Comparison of ENCODE assay signal across 7 mouse cellular contexts in genomic region chr11:116840748-116841147, GRCm38 (mm10). TPM values are rescaled to one million over a fixed set of nuclear protein-coding genes. Genes with fewer than 3 reads are reported as not detected.
A peak's percentile ranks its signal among the peaks of the same experiment; 100 is the strongest.
DNase-seq lines count a peak whose midpoint lies in the region; ATAC-seq and TF ChIP-seq lines count a peak whose summit lies in the region.

No protein-coding gene starts in this region.

- H3K9ac ChIP-seq in lung, postnatal 0 days (replicated peaks; ENCODE audit: low read depth) = no peak overlapping the region
- peak overlapping the region; percentile 45 for H3K9ac ChIP-seq in forebrain, embryonic 13.5 days
- H3K9ac ChIP-seq in limb, embryonic 14.5 days (ENCODE audit: low read depth, low read length, severe bottlenecking) = peak overlapping the region; percentile 25; the same call in 1 of the 2 replicates
- H3K9ac ChIP-seq in stomach, embryonic 15.5 days = no peak overlapping the region; the same call in 1 of the 2 replicates

- H3K9me3 ChIP-seq in lung, postnatal 0 days (ENCODE audit: low read length) = no peaks in the 10 kb centered on the region
- no peaks in the 10 kb centered on the region for H3K9me3 ChIP-seq in forebrain, embryonic 13.5 days (replicated peaks)
- no peaks in the 10 kb centered on the region for H3K9me3 ChIP-seq in limb, embryonic 14.5 days (ENCODE audit: control insufficient read depth, low read length)
- H3K9me3 ChIP-seq in stomach, embryonic 15.5 days = no peaks in the 10 kb centered on the region

- ATAC-seq in lung, postnatal 0 days = no peak
- ATAC-seq in forebrain, embryonic 13.5 days = no peak
- no peak for ATAC-seq in limb, embryonic 14.5 days (ENCODE audit: low FRiP score, low read depth)
- ATAC-seq in stomach, embryonic 15.5 days (ENCODE audit: insufficient read depth, low FRiP score, low read depth) = no peak
- ATAC-seq in megakaryocyte progenitor cell, adult 5-6 weeks (replicated peaks; ENCODE audit: poor library complexity) = no peak

- no peaks in the 10 kb centered on the region for H3K27me3 ChIP-seq in lung, postnatal 0 days (replicated peaks; ENCODE audit: insufficient read depth, low read length)
- no peaks in the 10 kb centered on the region for H3K27me3 ChIP-seq in forebrain, embryonic 13.5 days
- no peaks in the 10 kb centered on the region for H3K27me3 ChIP-seq in limb, embryonic 14.5 days (ENCODE audit: control insufficient read depth, insufficient read depth, low read length)
- H3K27me3 ChIP-seq in stomach, embryonic 15.5 days (replicated peaks) = no peaks in the 10 kb centered on the region

- H3K27ac ChIP-seq in lung, postnatal 0 days (ENCODE audit: low read length) = no peak overlapping the region
- H3K27ac ChIP-seq in forebrain, embryonic 13.5 days = no peak overlapping the region
- no peak overlapping the region for H3K27ac ChIP-seq in limb, embryonic 14.5 days (replicated peaks; ENCODE audit: low read depth, low read length)
- no peak overlapping the region for H3K27ac ChIP-seq in stomach, embryonic 15.5 days

- no peak overlapping the region for H3K4me3 ChIP-seq in lung, postnatal 0 days (ENCODE audit: low read depth, low read length)
- H3K4me3 ChIP-seq in lung, adult 2 months (replicated peaks; ENCODE audit: extremely low read depth, low read depth, low read length) = no peak overlapping the region
- peak overlapping the region; percentile 83 for H3K4me3 ChIP-seq in forebrain, embryonic 13.5 days
- peak overlapping the region; percentile 86 for H3K4me3 ChIP-seq in limb, embryonic 14.5 days (replicated peaks; ENCODE audit: low read length)
- peak overlapping the region; percentile 80 for H3K4me3 ChIP-seq in stomach, embryonic 15.5 days (replicated peaks)

- H3K36me3 ChIP-seq in lung, postnatal 0 days (ENCODE audit: insufficient read depth, low read length) = peaks cover 23% of the 10 kb centered on the region
- H3K36me3 ChIP-seq in forebrain, embryonic 13.5 days (ENCODE audit: poor library complexity, severe bottlenecking) = peaks cover 54% of the 10 kb centered on the region
- peaks cover 59% of the 10 kb centered on the region for H3K36me3 ChIP-seq in limb, embryonic 14.5 days (ENCODE audit: control insufficient read depth, insufficient read depth, low read length)
- peaks cover 52% of the 10 kb centered on the region for H3K36me3 ChIP-seq in stomach, embryonic 15.5 days

- peaks cover 13% of the 10 kb centered on the region for H3K4me1 ChIP-seq in lung, postnatal 0 days (ENCODE audit: insufficient read depth, low read depth, low read length)
- peaks cover 6% of the 10 kb centered on the region; the same call in 1 of the 2 replicates for H3K4me1 ChIP-seq in lung, adult 2 months (ENCODE audit: control insufficient read depth, insufficient read depth, low read length)
- peaks cover 39% of the 10 kb centered on the region for H3K4me1 ChIP-seq in forebrain, embryonic 13.5 days
- peaks cover 29% of the 10 kb centered on the region for H3K4me1 ChIP-seq in limb, embryonic 14.5 days (ENCODE audit: control insufficient read depth, insufficient read depth, low read length)
- H3K4me1 ChIP-seq in stomach, embryonic 15.5 days = peaks cover 31% of the 10 kb centered on the region

- TF ChIP-seq POLR2A in lung, adult 2 months (IDR thresholded peaks at IDR 0.05; ENCODE audit: borderline replicate concordance, extremely low read depth, low read depth, low read length) = no peak
- TF ChIP-seq POLR2A in limb, embryonic 14.5 days (IDR thresholded peaks at IDR 0.05; ENCODE audit: borderline replicate concordance, extremely low read depth, insufficient read depth, insufficient read length) = no peak

- TF ChIP-seq CTCF in lung, postnatal 0 days (IDR thresholded peaks at IDR 0.05) = 0 out of 2 replicates have a peak, but pooled peaks have one; percentile 10
- TF ChIP-seq CTCF in lung, adult 2 months (IDR thresholded peaks at IDR 0.05; ENCODE audit: insufficient read depth, low read length) = no peak

- WGBS in lung, postnatal 0 days = 85% methylated on average over 4 of the region's 4 CpGs
- WGBS in lung, adult 2 months = 75% methylated on average over 4 of the region's 4 CpGs
- WGBS in forebrain, embryonic 13.5 days = 90% methylated on average over 4 of the region's 4 CpGs
- WGBS in limb, embryonic 14.5 days = 86% methylated on average over 4 of the region's 4 CpGs
- 77% methylated on average over 4 of the region's 4 CpGs for WGBS in stomach, embryonic 15.5 days

- no peak overlapping the region for H3K4me2 ChIP-seq in lung, postnatal 0 days (replicated peaks; ENCODE audit: low read depth, low read length)
- H3K4me2 ChIP-seq in forebrain, embryonic 13.5 days = peak overlapping the region; percentile 89
- H3K4me2 ChIP-seq in limb, embryonic 14.5 days (replicated peaks; ENCODE audit: low read depth, low read length, severe bottlenecking) = peak overlapping the region; percentile 93
- peak overlapping the region; percentile 78 for H3K4me2 ChIP-seq in stomach, embryonic 15.5 days

- no peak for TF ChIP-seq EP300 in lung, postnatal 0 days (IDR thresholded peaks at IDR 0.05)

- DNase-seq in lung, postnatal 0 days (ENCODE audit: low spot score) = no peak
- no peak for DNase-seq in lung, adult 2 months
- no peak for DNase-seq in limb, embryonic 14.5 days (ENCODE audit: low spot score)
- DNase-seq in frontal cortex, postnatal 36 days (ENCODE audit: low spot score in 2 of 2) = no peak

RNA-seq across cellular contexts. Expression of gene Mettl23, which starts 2.3 kb away (rescaled TPM):
- 62.3 and 65.2 TPM in 2 replicates for polyA plus RNA-seq in lung, postnatal 0 days (2015; fragmentation: Nextera tagmentation; extraction: Ambion mirVana)
- 26.2 and 26.4 TPM in 2 replicates for polyA plus RNA-seq in lung, adult 2 months (2012; rRNA removed)
- 83.6 and 85.7 TPM in 2 replicates for polyA plus RNA-seq in forebrain, embryonic 13.5 days (2015; fragmentation: Nextera tagmentation; extraction: Ambion mirVana)
- polyA plus RNA-seq in limb, embryonic 14.5 days (2012; rRNA removed) = 51.0 and 54.9 TPM in 2 replicates
- polyA plus RNA-seq in limb, embryonic 14.5 days (2014; fragmentation: Nextera tagmentation; extraction: Ambion mirVana) = 77.9 and 84.1 TPM in 2 replicates
- 57.9 and 61.3 TPM in 2 replicates for polyA plus RNA-seq in stomach, embryonic 15.5 days (2015; fragmentation: Nextera tagmentation; extraction: Ambion mirVana)
- total RNA-seq in megakaryocyte progenitor cell, adult 5-6 weeks (2015) = 49.9 and 53.9 TPM in 2 replicates
- total RNA-seq in megakaryocyte progenitor cell, adult 5-6 weeks (2017) = 21.7 and 31.8 TPM in 2 replicates

RNA-seq across cellular contexts. Expression of gene Jmjd6, which starts 2.5 kb away (rescaled TPM):
- polyA plus RNA-seq in lung, postnatal 0 days (2015; fragmentation: Nextera tagmentation; extraction: Ambion mirVana) = 37.0 and 37.8 TPM in 2 replicates
- polyA plus RNA-seq in lung, adult 2 months (2012; rRNA removed) = 23.8 and 26.8 TPM in 2 replicates
- polyA plus RNA-seq in forebrain, embryonic 13.5 days (2015; fragmentation: Nextera tagmentation; extraction: Ambion mirVana) = 77.7 and 78.0 TPM in 2 replicates
- 51.2 and 57.0 TPM in 2 replicates for polyA plus RNA-seq in limb, embryonic 14.5 days (2012; rRNA removed)
- 68.0 and 77.8 TPM in 2 replicates for polyA plus RNA-seq in limb, embryonic 14.5 days (2014; fragmentation: Nextera tagmentation; extraction: Ambion mirVana)
- polyA plus RNA-seq in stomach, embryonic 15.5 days (2015; fragmentation: Nextera tagmentation; extraction: Ambion mirVana) = 71.1 and 76.3 TPM in 2 replicates
- 42.9 and 43.8 TPM in 2 replicates for total RNA-seq in megakaryocyte progenitor cell, adult 5-6 weeks (2015)
- total RNA-seq in megakaryocyte progenitor cell, adult 5-6 weeks (2017) = 43.6 and 50.1 TPM in 2 replicates

RNA-seq across cellular contexts. Expression of gene Mfsd11, which starts 11.5 kb away (rescaled TPM):
- polyA plus RNA-seq in lung, postnatal 0 days (2015; fragmentation: Nextera tagmentation; extraction: Ambion mirVana) = 37.9 and 44.7 TPM in 2 replicates
- 22.3 and 22.5 TPM in 2 replicates for polyA plus RNA-seq in lung, adult 2 months (2012; rRNA removed)
- polyA plus RNA-seq in forebrain, embryonic 13.5 days (2015; fragmentation: Nextera tagmentation; extraction: Ambion mirVana) = 38.0 and 39.4 TPM in 2 replicates
- polyA plus RNA-seq in limb, embryonic 14.5 days (2012; rRNA removed) = 35.0 and 41.5 TPM in 2 replicates
- 46.0 and 47.2 TPM in 2 replicates for polyA plus RNA-seq in limb, embryonic 14.5 days (2014; fragmentation: Nextera tagmentation; extraction: Ambion mirVana)
- polyA plus RNA-seq in stomach, embryonic 15.5 days (2015; fragmentation: Nextera tagmentation; extraction: Ambion mirVana) = 33.3 and 33.7 TPM in 2 replicates
- total RNA-seq in megakaryocyte progenitor cell, adult 5-6 weeks (2015) = 13.6 and 14.8 TPM in 2 replicates
- total RNA-seq in megakaryocyte progenitor cell, adult 5-6 weeks (2017) = 11.1 and 11.2 TPM in 2 replicates

RNA-seq across cellular contexts. Expression of gene Srsf2, which starts 12.1 kb away (rescaled TPM):
- polyA plus RNA-seq in lung, postnatal 0 days (2015; fragmentation: Nextera tagmentation; extraction: Ambion mirVana) = 419 and 421 TPM in 2 replicates
- polyA plus RNA-seq in lung, adult 2 months (2012; rRNA removed) = 448 and 676 TPM in 2 replicates
- 750 and 773 TPM in 2 replicates for polyA plus RNA-seq in forebrain, embryonic 13.5 days (2015; fragmentation: Nextera tagmentation; extraction: Ambion mirVana)
- 791 and 910 TPM in 2 replicates for polyA plus RNA-seq in limb, embryonic 14.5 days (2012; rRNA removed)
- 776 and 780 TPM in 2 replicates for polyA plus RNA-seq in limb, embryonic 14.5 days (2014; fragmentation: Nextera tagmentation; extraction: Ambion mirVana)
- 728 and 781 TPM in 2 replicates for polyA plus RNA-seq in stomach, embryonic 15.5 days (2015; fragmentation: Nextera tagmentation; extraction: Ambion mirVana)
- total RNA-seq in megakaryocyte progenitor cell, adult 5-6 weeks (2015) = 1,322 and 1,338 TPM in 2 replicates
- 519 and 522 TPM in 2 replicates for total RNA-seq in megakaryocyte progenitor cell, adult 5-6 weeks (2017)

RNA-seq across cellular contexts. Expression of gene Mxra7, which starts 12.9 kb away (rescaled TPM):
- 34.6 and 38.7 TPM in 2 replicates for polyA plus RNA-seq in lung, postnatal 0 days (2015; fragmentation: Nextera tagmentation; extraction: Ambion mirVana)
- 70.1 and 172 TPM in 2 replicates for polyA plus RNA-seq in lung, adult 2 months (2012; rRNA removed)
- polyA plus RNA-seq in forebrain, embryonic 13.5 days (2015; fragmentation: Nextera tagmentation; extraction: Ambion mirVana) = 14.4 and 14.8 TPM in 2 replicates
- polyA plus RNA-seq in limb, embryonic 14.5 days (2012; rRNA removed) = 20.8 and 21.9 TPM in 2 replicates
- polyA plus RNA-seq in limb, embryonic 14.5 days (2014; fragmentation: Nextera tagmentation; extraction: Ambion mirVana) = 11.0 and 13.9 TPM in 2 replicates
- polyA plus RNA-seq in stomach, embryonic 15.5 days (2015; fragmentation: Nextera tagmentation; extraction: Ambion mirVana) = 23.0 and 25.7 TPM in 2 replicates
- total RNA-seq in megakaryocyte progenitor cell, adult 5-6 weeks (2015) = 0.10 and 1.1 TPM in 2 replicates
- total RNA-seq in megakaryocyte progenitor cell, adult 5-6 weeks (2017) = not detected in 2 replicates

Comparison
In these comparisons a context has a peak if more than half of its experiments do, and no peak if none do; other contexts are left out.
1. H3K4me3 ChIP-seq: peak in forebrain, embryonic 13.5 days (single experiment), limb, embryonic 14.5 days (single experiment) and stomach, embryonic 15.5 days (single experiment); none in lung, postnatal 0 days (single experiment) and lung, adult 2 months (single experiment).
2. H3K9ac ChIP-seq: peak in forebrain, embryonic 13.5 days (single experiment) and limb, embryonic 14.5 days (single experiment); none in lung, postnatal 0 days (single experiment) and stomach, embryonic 15.5 days (single experiment).